Mouse (Mus musculus) brain, adult 2 months (tissue): ENCODE measurements around the gene Flywch1.

Source experiments
- DNase-seq: peaks from one replicate; pipeline ENCODE4 v3.0.0; 2011; ENCODE audit warnings: low read depth, low spot score

Flywch1 gene

GRCm38 (mm10) chr17:23705525-23706104 is 65.8 kb downstream of the Flywch1 start:
- no peak for DNase-seq

- DNase-seq = peak; percentile 60
These were observed 66.7 kb downstream of the Flywch1 start for GRCm38 (mm10) chr17:23704741-23705140.

GRCm38 (mm10) chr17:23703301-23703700 is 68.1 kb downstream of the Flywch1 start:
- peak; percentile 47 for DNase-seq
